Mouse (Mus musculus): ENCODE measurements around the gene Cstb. TPM values are rescaled to one million over a fixed set of nuclear protein-coding genes. Genes with fewer than 3 reads are reported as not detected.

The Cstb gene
- total RNA-seq, 2 experiments from 2014 or later: 42.8 to 45.3 TPM

GRCm38 (mm10) chr10:78417888-78418287 is 7.6 kb upstream of the Cstb start:
- DNase-seq: no peak

GRCm38 (mm10) chr10:78418791-78419190 is 6.7 kb upstream of the Cstb start:
- DNase-seq: no peak

- DNase-seq: no peak
These were observed 4.5 kb upstream of the Cstb start for GRCm38 (mm10) chr10:78420929-78421328.

GRCm38 (mm10) chr10:78422614-78423013 is 2.9 kb upstream of the Cstb start:
- no peak for DNase-seq

- peak; percentile 29 for DNase-seq
These were observed 757 bp downstream of the Cstb start for GRCm38 (mm10) chr10:78426117-78426735.

- DNase-seq: no peak
These were observed 2.6 kb downstream of the Cstb start for GRCm38 (mm10) chr10:78428070-78428469.

GRCm38 (mm10) chr10:78429180-78429579 is 3.7 kb downstream of the Cstb start:
- no peak for DNase-seq

- DNase-seq: no peak
These were observed 4.3 kb downstream of the Cstb start for GRCm38 (mm10) chr10:78429776-78430175.

GRCm38 (mm10) chr10:78432853-78433252 is 7.4 kb downstream of the Cstb start:
- no peak for DNase-seq

- peak; percentile 88 for DNase-seq
These were observed 12.6 kb downstream of the Cstb start for GRCm38 (mm10) chr10:78438094-78438493.

GRCm38 (mm10) chr10:78439550-78439949 is 14.1 kb downstream of the Cstb start:
- no peak for DNase-seq

- DNase-seq: no peak
These were observed 14.5 kb downstream of the Cstb start for GRCm38 (mm10) chr10:78439990-78440389.

- DNase-seq: peak; percentile 30
These were observed 15.3 kb downstream of the Cstb start for GRCm38 (mm10) chr10:78440812-78441211.

- DNase-seq: no peak
These were observed 16.1 kb downstream of the Cstb start for GRCm38 (mm10) chr10:78441606-78442005.

GRCm38 (mm10) chr10:78442292-78442691 is 16.8 kb downstream of the Cstb start:
- no peak for DNase-seq

GRCm38 (mm10) chr10:78446195-78446594 is 20.7 kb downstream of the Cstb start:
- no peak for DNase-seq

- no peak for DNase-seq
These were observed 21.9 kb downstream of the Cstb start for GRCm38 (mm10) chr10:78447396-78447795.

GRCm38 (mm10) chr10:78450761-78451160 is 25.3 kb downstream of the Cstb start:
- DNase-seq: no peak

GRCm38 (mm10) chr10:78452641-78453040 is 27.2 kb downstream of the Cstb start:
- DNase-seq: no peak

GRCm38 (mm10) chr10:78456696-78457095 is 31.2 kb downstream of the Cstb start:
- DNase-seq: no peak

GRCm38 (mm10) chr10:78457495-78458347 is 32.3 kb downstream of the Cstb start:
- DNase-seq: peak; percentile 56

GRCm38 (mm10) chr10:78458348-78459111 is 33.1 kb downstream of the Cstb start:
- no peak for DNase-seq

- no peak for DNase-seq
These were observed 35.0 kb downstream of the Cstb start for GRCm38 (mm10) chr10:78460463-78460862.
